9 mouse cellular contexts compared by ENCODE assay signal in genomic region chr13:52978321-52978981, GRCm38 (mm10). TPM values are rescaled to one million over a fixed set of nuclear protein-coding genes. Genes with fewer than 3 reads are reported as not detected.
DNase-seq lines count a peak whose midpoint lies in the region; ATAC-seq and TF ChIP-seq lines count a peak whose summit lies in the region.
"Had no signal": no experiment of that assay in that cellular context is flagged by ENCODE, and none has a peak within 500 bp of the region (broad histone marks: within the 10 kb centered on the region; RNA-seq: fewer than 3 reads in every experiment).

No protein-coding gene starts in this region.

- under 1% methylated on average over 61 of the region's 64 CpGs for WGBS in intestine, embryonic 15.5 days
- under 1% methylated on average over 64 of the region's 64 CpGs for WGBS in liver, embryonic 16.5 days (ENCODE audit: insufficient replicate concordance)
- WGBS in olfactory bulb, adult 2 months = under 1% methylated on average over 61 of the region's 64 CpGs

- intact Hi-C loops in gastrocnemius, adult 2 months (cut with DNase I) = loop anchor here (2.0 to 5.0 kb wide), 2 partner anchors 50 to 96 kb away; partner anchors contain the start of gene Auh

- ATAC-seq in intestine, embryonic 15.5 days = peak; percentile 14
- no peak for ATAC-seq in liver, embryonic 16.5 days (ENCODE audit: low read depth)
- ATAC-seq: Patski had no signal

- peak overlapping the region; percentile 93 for H3K4me2 ChIP-seq in intestine, embryonic 15.5 days (replicated peaks)
- peak overlapping the region; percentile 69 for H3K4me2 ChIP-seq in liver, embryonic 16.5 days (ENCODE audit: low read depth, low read length)

- H3K9ac ChIP-seq in intestine, embryonic 15.5 days = peak overlapping the region; percentile 68
- peak overlapping the region; percentile 51 for H3K9ac ChIP-seq in liver, embryonic 16.5 days (ENCODE audit: low read depth, low read length)

- TF ChIP-seq CTCF in gastrocnemius, adult 2 months (IDR thresholded peaks at IDR 0.05) = no peak
- no peak for TF ChIP-seq CTCF in olfactory bulb, adult 2 months (IDR thresholded peaks at IDR 0.05; ENCODE audit: insufficient read depth, low read depth, low read length)

- H3K27ac ChIP-seq in gastrocnemius, adult 2 months = peak overlapping the region; percentile 97
- peak overlapping the region; percentile 81 for H3K27ac ChIP-seq in intestine, embryonic 15.5 days
- no peak overlapping the region for H3K27ac ChIP-seq in liver, embryonic 16.5 days (ENCODE audit: low read length)
- peak overlapping the region; percentile 89 for H3K27ac ChIP-seq in olfactory bulb, adult 2 months (ENCODE audit: insufficient read depth, low read depth, low read length)

- no peaks in the 10 kb centered on the region for H3K36me3 ChIP-seq in intestine, embryonic 15.5 days
- H3K36me3 ChIP-seq in liver, embryonic 16.5 days (ENCODE audit: control insufficient read depth, insufficient read depth) = no peaks in the 10 kb centered on the region

- H3K4me3 ChIP-seq in gastrocnemius, adult 2 months = peak overlapping the region; percentile 97
- H3K4me3 ChIP-seq in intestine, embryonic 15.5 days (replicated peaks) = peak overlapping the region; percentile 66
- H3K4me3 ChIP-seq in liver, embryonic 16.5 days (ENCODE audit: low read depth, low read length) = peak overlapping the region; percentile 59
- peak overlapping the region; percentile 60 for H3K4me3 ChIP-seq in olfactory bulb, adult 2 months (ENCODE audit: insufficient read depth, low read depth, low read length)

- no peaks in the 10 kb centered on the region for H3K27me3 ChIP-seq in intestine, embryonic 15.5 days (replicated peaks)
- H3K27me3 ChIP-seq in liver, embryonic 16.5 days (ENCODE audit: control insufficient read depth, insufficient read depth, low read depth, low read length) = peaks cover 52% of the 10 kb centered on the region
- H3K27me3 ChIP-seq: Patski had no signal

- peak; percentile 27 to 38 for DNase-seq in layer of hippocampus, postnatal 36 days
- DNase-seq in layer of hippocampus, adult 8-10 months (ENCODE audit: low spot score in 2 of 2) = no peak
- DNase-seq in cerebellum, adult 9-10 months = peak; percentile 49
- DNase-seq in gastrocnemius, adult 2 months = peak; percentile 76
- DNase-seq in frontal cortex, postnatal 14 days (ENCODE audit: low spot score in 2 of 2) = no peak

- peaks cover 22% of the 10 kb centered on the region for H3K4me1 ChIP-seq in intestine, embryonic 15.5 days (replicated peaks)
- H3K4me1 ChIP-seq in liver, embryonic 16.5 days (ENCODE audit: control insufficient read depth, low read depth, low read length) = peaks cover 9% of the 10 kb centered on the region
- H3K4me1 ChIP-seq in olfactory bulb, adult 2 months (ENCODE audit: control insufficient read depth, insufficient read depth, low read length) = peaks cover 23% of the 10 kb centered on the region

- H3K9me3 ChIP-seq in intestine, embryonic 15.5 days = no peaks in the 10 kb centered on the region
- H3K9me3 ChIP-seq in liver, embryonic 16.5 days (replicated peaks; ENCODE audit: control insufficient read depth, low read length) = no peaks in the 10 kb centered on the region

- TF ChIP-seq POLR2A in olfactory bulb, adult 2 months (IDR thresholded peaks at IDR 0.05; ENCODE audit: insufficient read depth, low read depth, low read length) = peak; percentile 28; the same call in 1 of the 2 replicates

RNA-seq across cellular contexts. Expression of gene Nfil3, which starts 2.4 kb away (rescaled TPM):
- 10 to 100 TPM; 19.0 to 19.5 TPM for total RNA-seq in layer of hippocampus, postnatal 36 days (2021)
- total RNA-seq in layer of hippocampus, adult 8-10 months (2022) = 10 to 100 TPM in 3 of 4 experiments, 1 to 10 TPM in 1; 9.8 to 16.8 (median 15.8) TPM
- total RNA-seq in gastrocnemius, adult 2 months (2021) = 100 to 1,000 TPM in 1 of 2 experiments, 10 to 100 TPM in 1; 40.2 to 137 TPM
- 31.9 and 34.4 TPM in 2 replicates for polyA plus RNA-seq in intestine, embryonic 15.5 days (2015; fragmentation: Nextera tagmentation; extraction: Ambion mirVana)
- 6.6 and 7.4 TPM in 2 replicates for polyA plus RNA-seq in liver, embryonic 16.5 days (2015; fragmentation: Nextera tagmentation; extraction: Ambion mirVana)
- polyA plus RNA-seq in olfactory bulb, adult 2 months (2012; ENCODE audit: insufficient read depth, insufficient read length, low replicate concordance, missing spikeins) = not detected in 2 replicates

RNA-seq across cellular contexts. Expression of gene Auh, which starts 49.0 kb away (rescaled TPM):
- total RNA-seq in layer of hippocampus, postnatal 36 days (2021) = 100 to 1,000 TPM; 107 to 115 TPM
- 100 to 1,000 TPM; 103 to 112 (median 107) TPM for total RNA-seq in layer of hippocampus, adult 8-10 months (2022)
- total RNA-seq in gastrocnemius, adult 2 months (2021) = 10 to 100 TPM; 74.0 to 94.1 TPM
- polyA plus RNA-seq in intestine, embryonic 15.5 days (2015; fragmentation: Nextera tagmentation; extraction: Ambion mirVana) = 41.8 and 46.8 TPM in 2 replicates
- 26.8 and 27.2 TPM in 2 replicates for polyA plus RNA-seq in liver, embryonic 16.5 days (2015; fragmentation: Nextera tagmentation; extraction: Ambion mirVana)
- not detected in 2 replicates for polyA plus RNA-seq in olfactory bulb, adult 2 months (2012; ENCODE audit: insufficient read depth, insufficient read length, low replicate concordance, missing spikeins)

Comparison
In these comparisons a context has a peak if more than half of its experiments do, and no peak if none do; other contexts are left out.
1. DNase-seq: peak in layer of hippocampus, postnatal 36 days (2 of 2), cerebellum, adult 9-10 months (single experiment) and gastrocnemius, adult 2 months (single experiment); none in layer of hippocampus, adult 8-10 months (0 of 2) and frontal cortex, postnatal 14 days (0 of 2).
2. Peak in every context shown above with its lines, with median percentiles within 50 percentile points of each other: H3K4me3 ChIP-seq.